In the genomic region with DNA sequence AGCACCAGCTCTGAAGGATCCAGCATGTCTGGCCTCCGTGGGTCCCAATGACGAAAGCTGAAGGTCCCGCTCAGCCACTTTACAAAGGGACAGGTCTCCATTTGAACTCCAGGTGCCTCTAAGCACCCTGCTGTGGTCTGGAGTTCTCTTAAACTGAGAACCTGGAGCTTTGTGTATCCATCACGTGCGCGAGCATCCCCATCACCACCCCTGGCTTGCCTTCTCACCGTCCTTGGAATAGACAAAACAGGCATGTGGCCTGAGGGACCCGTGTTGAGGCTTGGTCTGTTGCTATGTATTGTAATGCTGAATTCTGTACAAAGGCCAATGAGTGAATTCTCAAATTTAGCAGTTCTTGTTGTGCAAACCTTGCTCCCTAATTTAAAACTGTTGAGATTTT, we compare ENCODE assay signal across 22 mouse cellular contexts. TPM values are rescaled to one million over a fixed set of nuclear protein-coding genes. Genes with fewer than 3 reads are reported as not detected.
"Had no signal": no experiment of that assay in that cellular context is flagged by ENCODE, and none has a peak within 500 bp of the region (broad histone marks: within the 10 kb centered on the region; RNA-seq: fewer than 3 reads in every experiment).

No protein-coding gene starts in this region.

- H3K9me3 ChIP-seq: limb, embryonic 10.5 days; liver, embryonic 15.5 days; neural tube, embryonic 12.5 days; stomach, embryonic 15.5 days had no signal

- H3K27me3 ChIP-seq: liver, embryonic 15.5 days; neural tube, embryonic 12.5 days; stomach, embryonic 15.5 days had no signal

- H3K27ac ChIP-seq: left cerebral cortex, adult 2 months; limb, embryonic 10.5 days; liver, embryonic 15.5 days; neural tube, embryonic 12.5 days; stomach, embryonic 15.5 days had no signal

- DNase-seq: kidney, adult 18-20 months; kidney, postnatal 10 days; lung, adult 2 months; midbrain, embryonic 14.5 days; spleen, adult 18-20 months; thymus, adult 2 months; thymus, postnatal 25 days had no signal

- H3K4me2 ChIP-seq: liver, embryonic 11.5 days; liver, embryonic 15.5 days; neural tube, embryonic 12.5 days; stomach, embryonic 15.5 days had no signal

- H3K4me3 ChIP-seq: left cerebral cortex, adult 2 months; limb, embryonic 10.5 days; liver, embryonic 15.5 days; neural tube, embryonic 12.5 days; stomach, embryonic 15.5 days had no signal

- ATAC-seq: lung, postnatal 0 days had no signal

- H3K9ac ChIP-seq: liver, embryonic 15.5 days; neural tube, embryonic 12.5 days; stomach, embryonic 15.5 days had no signal

RNA-seq across cellular contexts. Expression of gene Mia, which starts 17.8 kb away (rescaled TPM):
- total RNA-seq: megakaryocyte-erythroid progenitor cell, adult 5-6 weeks; neutrophil, adult 5-6 weeks had no signal

RNA-seq across cellular contexts. Expression of gene Gm21983, which starts 17.9 kb away (rescaled TPM):
- total RNA-seq: layer of hippocampus, postnatal 25 days; left cerebral cortex, adult 2 months; left cerebral cortex, postnatal 14 days; megakaryocyte-erythroid progenitor cell, adult 5-6 weeks; monocyte, adult 5-6 weeks; neutrophil, adult 5-6 weeks had no signal
- polyA plus RNA-seq: kidney, embryonic 14.5 days; liver, embryonic 11.5 days; liver, embryonic 15.5 days; lung, adult 2 months; lung, postnatal 0 days; midbrain, embryonic 14.5 days; testis, adult 2 months; thymus, adult 2 months; urinary bladder, adult 2 months had no signal
